Mouse (Mus musculus) heart, embryonic 12.5 days (tissue): ENCODE data around the gene Tm9sf1. TPM values are rescaled to one million over a fixed set of nuclear protein-coding genes. Genes with fewer than 3 reads are reported as not detected.
A peak's percentile ranks its signal among the peaks of the same experiment; 100 is the strongest.

ENCODE experiments used
- ATAC-seq: fragments of 200-750 bp; cut with Nextera tagmentation; 2 replicates; pipeline ENCODE4 v1.8.0; 2017; ENCODE audit warnings: moderate TSS enrichment, moderate library complexity; ENCODE audit not compliant: insufficient number of reproducible peaks, low FRiP score
- H3K27ac ChIP-seq: fragments of 300-500 bp; sonication (generic); 2 replicates; pipeline ENCODE4 v1.5.1; 2016; ENCODE audit warnings: mild to moderate bottlenecking, moderate library complexity; ENCODE audit not compliant: poor library complexity, severe bottlenecking
- H3K27me3 ChIP-seq: fragments of 300-500 bp; sonication (generic); replicated peaks from 2 replicates; pipeline ENCODE4 v1.6.1; 2016; ENCODE audit warnings: mild to moderate bottlenecking, moderate library complexity
- H3K36me3 ChIP-seq: fragments of 300-500 bp; sonication (generic); 2 replicates; pipeline ENCODE4 v1.6.1; 2016; ENCODE audit warnings: mild to moderate bottlenecking, moderate library complexity
- H3K4me1 ChIP-seq: fragments of 300-500 bp; sonication (generic); replicated peaks from 2 replicates; pipeline ENCODE4 v1.6.1; 2016; ENCODE audit warnings: mild to moderate bottlenecking
- H3K4me2 ChIP-seq: fragments of 300-500 bp; sonication (generic); 2 replicates; pipeline ENCODE4 v1.6.1; 2016; ENCODE audit warnings: mild to moderate bottlenecking, moderate library complexity
- H3K4me3 ChIP-seq: fragments of 300-500 bp; sonication (generic); 2 replicates; pipeline ENCODE4 v1.5.1; 2016; ENCODE audit warnings: mild to moderate bottlenecking
- H3K9ac ChIP-seq: fragments of 300-500 bp; sonication (generic); 2 replicates; pipeline ENCODE4 v1.6.1; 2016; ENCODE audit warnings: mild to moderate bottlenecking, moderate library complexity
- H3K9me3 ChIP-seq: fragments of 300-500 bp; sonication (generic); replicated peaks from 2 replicates; pipeline ENCODE4 v1.6.1; 2016; ENCODE audit warnings: mild to moderate bottlenecking, moderate library complexity
- WGBS: fragments of 180-500 bp; shearing (Covaris S2); methylation state at CpG from one replicate; pipeline ENCODE4 v1.1.7; 2016; 5-methylcytosine and 5-hydroxymethylcytosine counted together
- polyA plus RNA-seq: library from polyadenylated mRNA; unstranded; fragments of >200 nt; fragmentation: Nextera tagmentation; extraction: Ambion mirVana; gene quantifications from 2 replicates; pipeline ENCODE4 v1.2.1, GENCODE M21; 2016

The Tm9sf1 gene
- polyA plus RNA-seq, 1 experiment from 2014 or later: 86.2 TPM

DNA sequence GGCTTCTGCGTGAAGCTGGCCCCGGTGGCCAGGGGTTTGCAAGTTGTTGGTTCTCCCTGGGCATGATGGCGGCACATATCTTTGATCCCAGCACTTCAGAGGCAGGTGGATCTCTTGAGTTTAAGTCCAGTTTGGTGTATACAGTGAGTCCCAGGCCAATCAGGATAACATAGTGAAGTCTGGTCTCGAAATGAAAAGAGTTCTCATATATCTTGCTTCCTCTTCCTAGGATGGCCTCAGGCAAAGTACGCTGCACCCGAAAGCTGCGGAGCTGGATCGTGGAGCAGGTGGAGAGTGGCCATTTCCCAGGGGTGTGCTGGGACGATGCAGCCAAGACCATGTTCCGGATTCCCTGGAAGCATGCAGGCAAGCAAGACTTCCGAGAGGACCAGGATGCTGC, 38.8 kb downstream of the Tm9sf1 start:
- H3K9me3 ChIP-seq: no peaks in the 10 kb centered on the region
- ATAC-seq: no peak
- H3K4me3 ChIP-seq: no peak overlapping the region
- no peak overlapping the region for H3K9ac ChIP-seq
- WGBS: 94% methylated on average over 11 of the region's 11 CpGs
- no peaks in the 10 kb centered on the region for H3K27me3 ChIP-seq
- H3K4me1 ChIP-seq: peaks cover 4% of the 10 kb centered on the region
- peak overlapping the region; percentile 69 for H3K4me2 ChIP-seq
- peaks cover 84% of the 10 kb centered on the region for H3K36me3 ChIP-seq
- H3K27ac ChIP-seq: no peak overlapping the region

DNA sequence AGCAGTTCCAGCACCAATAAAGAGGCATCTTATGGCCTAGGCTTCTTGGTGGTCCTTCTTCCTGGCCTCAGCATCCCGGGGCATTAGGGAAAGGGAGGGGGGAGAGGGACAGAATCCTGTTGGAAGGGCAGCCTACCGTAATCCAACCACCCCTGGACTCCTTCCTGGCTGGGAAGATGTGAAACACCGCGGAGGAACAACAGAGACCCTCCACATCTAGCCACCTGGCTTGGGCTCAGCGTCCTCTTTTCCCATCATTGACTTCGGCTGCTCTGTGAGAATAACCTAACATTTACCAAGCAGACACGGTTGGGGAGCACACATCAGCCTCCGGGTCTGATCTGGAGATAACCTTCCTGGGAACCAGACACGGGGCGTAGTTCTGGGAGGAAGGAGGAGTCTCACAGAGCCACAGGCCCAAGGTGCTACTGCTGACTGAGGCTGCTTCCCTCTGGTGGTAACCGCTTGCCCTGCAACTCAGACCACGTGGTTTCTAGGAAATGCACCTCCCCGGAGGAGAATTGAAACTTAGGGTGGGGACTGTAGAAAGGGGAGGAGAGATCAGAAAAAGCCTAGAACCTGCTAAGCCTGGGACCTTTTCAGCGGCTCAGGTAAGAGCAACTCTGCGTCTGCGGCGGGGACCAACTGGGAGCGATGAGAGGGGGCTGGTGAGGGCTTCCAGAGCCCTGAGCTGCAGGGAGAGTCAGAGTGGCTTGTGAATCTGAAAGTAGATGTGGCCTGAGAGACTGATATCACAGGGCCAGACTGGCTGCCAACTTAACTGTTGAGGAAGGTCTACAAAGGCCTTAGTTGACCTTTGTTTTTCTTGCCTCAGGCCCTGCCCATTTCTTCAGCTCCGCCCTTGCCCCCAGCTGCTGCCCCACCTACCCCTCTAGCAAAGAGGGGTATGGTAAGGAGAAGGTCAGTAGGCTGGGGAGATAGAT, 39.7 kb downstream of the Tm9sf1 start:
- peak; percentile 90 for ATAC-seq
- H3K36me3 ChIP-seq: peaks cover 84% of the 10 kb centered on the region
- H3K4me1 ChIP-seq: peaks cover 4% of the 10 kb centered on the region

DNA sequence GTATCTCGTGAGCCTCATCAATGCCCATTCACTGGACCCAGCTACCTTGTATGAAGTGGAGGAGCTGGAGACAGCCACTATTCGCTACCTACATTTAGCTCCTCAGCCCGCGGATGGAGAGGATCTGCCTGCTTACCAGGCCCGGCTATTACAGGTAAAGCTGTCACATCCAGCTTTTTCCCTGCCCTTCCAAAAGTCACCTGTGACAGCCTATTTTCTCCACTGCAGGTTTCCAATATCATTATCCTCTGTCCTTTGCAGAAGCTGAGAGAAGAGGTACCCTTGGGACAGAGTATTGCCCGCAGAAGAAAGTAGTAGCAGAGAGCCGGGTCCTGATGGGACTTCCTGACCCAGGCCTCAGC, 40.4 kb downstream of the Tm9sf1 start, which contains the start of gene Irf9:
TSS of gene Irf9 (plus strand) at position 301 of the 362 bp plus-strand sequence.
- Histone ChIP-seq H3K4me2 (peak within 1 kb of the TSS; percentile 69), H3K9ac (peak within 1 kb of the TSS; percentile 66), H3K27ac (peak within 1 kb of the TSS; percentile 68), H3K9me3 (no peaks in the 10 kb centered on the region), H3K36me3 (peaks cover 84% of the 10 kb centered on the region), H3K27me3 (no peaks in the 10 kb centered on the region), H3K4me1 (peaks cover 4% of the 10 kb centered on the region), H3K4me3 (peak within 1 kb of the TSS; percentile 46)
- ATAC-seq: no peak
- 86% methylated on average over 7 of the region's 7 CpGs for WGBS

More for the DNA sequence above, 39.7 kb downstream of the Tm9sf1 start:
- Histone ChIP-seq H3K4me3 (peak overlapping the region; percentile 46), H3K4me2 (peak overlapping the region; percentile 69), H3K9ac (peak overlapping the region; percentile 66), H3K27ac (peak overlapping the region; percentile 68), H3K27me3 (no peaks in the 10 kb centered on the region), H3K9me3 (no peaks in the 10 kb centered on the region)
- WGBS: 15% methylated on average over 19 of the region's 19 CpGs

DNA sequence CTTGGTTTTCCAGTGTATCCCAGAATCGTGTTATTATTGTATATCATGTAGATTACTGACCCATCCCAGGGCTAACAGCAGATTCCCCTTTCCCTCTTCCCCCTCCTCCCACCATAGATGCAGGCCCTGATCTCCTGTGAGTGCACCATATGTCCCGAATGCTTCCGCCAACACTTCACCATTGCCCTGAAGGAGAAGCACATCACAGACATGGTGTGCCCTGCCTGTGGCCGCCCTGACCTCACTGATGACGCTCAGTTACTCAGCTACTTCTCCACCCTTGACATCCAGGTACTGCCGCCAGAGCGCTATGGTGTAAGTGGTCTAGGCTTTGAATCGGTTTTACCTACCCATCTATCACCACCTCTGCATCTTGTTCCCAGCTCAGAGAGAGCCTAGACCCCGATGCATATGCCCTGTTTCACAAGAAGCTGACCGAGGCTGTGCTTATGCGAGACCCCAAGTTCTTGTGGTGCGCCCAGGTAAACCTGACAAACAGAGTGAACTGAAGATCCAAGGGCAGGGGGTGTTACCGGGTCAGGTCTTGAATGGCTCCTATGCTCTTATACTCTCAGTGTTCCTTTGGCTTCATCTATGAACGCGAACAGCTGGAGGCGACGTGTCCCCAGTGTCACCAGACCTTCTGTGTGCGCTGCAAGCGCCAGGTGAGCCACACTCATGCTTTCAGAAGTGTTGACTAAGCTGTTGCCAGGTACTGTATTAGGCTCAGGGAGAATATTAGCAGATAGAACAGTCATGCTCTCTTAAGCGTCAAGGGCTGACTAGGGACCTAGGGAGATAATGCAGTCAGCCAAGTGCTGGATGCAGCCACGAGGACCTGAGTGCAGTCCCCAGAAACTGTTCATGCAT, 44.9 kb downstream of the Tm9sf1 start:
- peaks cover 93% of the 10 kb centered on the region for H3K36me3 ChIP-seq
- H3K27ac ChIP-seq: no peak overlapping the region
- H3K27me3 ChIP-seq: no peaks in the 10 kb centered on the region
- no peaks in the 10 kb centered on the region for H3K9me3 ChIP-seq
- no peak for ATAC-seq
- no peak overlapping the region for H3K4me2 ChIP-seq
- no peak overlapping the region for H3K9ac ChIP-seq
- H3K4me1 ChIP-seq: 0 out of 2 replicates have a peak, but pooled peaks cover under 1% of the 10 kb centered on the region
- 91% methylated on average over 21 of the region's 21 CpGs for WGBS
- H3K4me3 ChIP-seq: no peak overlapping the region

DNA sequence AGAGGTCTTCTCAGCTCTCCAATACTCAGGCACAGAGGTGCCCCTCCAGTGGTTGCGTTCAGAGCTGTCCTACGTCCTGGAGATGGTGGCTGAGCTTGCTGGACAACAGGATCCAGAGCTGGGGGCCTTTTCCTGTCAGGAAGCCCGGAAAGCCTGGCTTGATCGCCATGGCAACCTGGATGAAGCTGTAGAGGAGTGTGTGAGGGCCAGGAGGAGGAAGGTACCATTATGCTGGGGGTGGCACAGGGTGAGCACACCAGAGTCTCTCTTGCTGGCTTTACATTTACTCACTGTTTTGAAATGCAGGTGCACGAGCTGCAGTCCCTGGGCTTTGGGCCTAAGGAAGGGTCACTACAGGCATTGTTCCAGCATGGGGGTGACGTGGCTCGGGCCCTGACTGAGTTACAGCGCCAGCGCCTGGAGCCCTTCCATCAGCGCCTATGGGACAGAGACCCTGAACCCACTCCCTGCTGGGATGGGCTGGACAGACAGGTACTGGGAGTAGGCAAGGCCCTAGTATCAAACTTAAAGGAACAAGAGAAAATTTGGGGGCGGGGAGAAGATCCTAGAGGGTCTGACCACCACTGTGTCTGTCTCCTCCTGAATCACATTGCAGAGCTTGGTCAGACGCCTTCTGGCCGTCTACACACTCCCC, 47.4 kb downstream of the Tm9sf1 start:
- H3K9ac ChIP-seq: no peak overlapping the region
- H3K36me3 ChIP-seq: peaks cover 71% of the 10 kb centered on the region
- 82% methylated on average over 13 of the region's 13 CpGs for WGBS
- H3K27ac ChIP-seq: no peak overlapping the region
- H3K27me3 ChIP-seq: no peaks in the 10 kb centered on the region
- H3K4me2 ChIP-seq: 0 out of 2 replicates have a peak overlapping the region, but pooled peaks have one; percentile 12
- no peak overlapping the region for H3K4me3 ChIP-seq
- no peak for ATAC-seq
- no peaks in the 10 kb centered on the region for H3K9me3 ChIP-seq
- peaks cover 18% of the 10 kb centered on the region for H3K4me1 ChIP-seq

DNA sequence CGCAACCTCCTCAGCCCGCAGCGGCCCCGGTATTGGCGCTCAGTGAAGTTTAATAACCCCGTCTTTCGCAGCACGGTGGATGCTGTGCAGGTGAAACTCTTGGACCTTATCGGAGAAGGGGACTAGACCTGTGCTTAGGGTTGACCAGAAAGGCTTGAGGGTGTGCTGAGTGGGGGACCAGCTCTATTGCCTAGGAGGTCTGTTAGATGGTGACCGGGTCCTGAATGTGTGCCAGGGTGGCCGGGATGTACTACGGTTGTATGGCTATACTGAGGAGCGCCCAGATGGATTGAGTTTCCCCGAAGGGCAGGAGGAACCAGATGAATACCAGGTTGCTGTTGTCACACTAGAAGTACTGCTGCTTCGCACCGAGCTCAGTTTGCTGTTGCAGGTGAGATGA, 51.4 kb downstream of the Tm9sf1 start:
- 8% methylated on average over 16 of the region's 16 CpGs for WGBS
- Histone ChIP-seq H3K27ac (peak overlapping the region; percentile 98), H3K36me3 (peaks cover 44% of the 10 kb centered on the region), H3K4me2 (peak overlapping the region; percentile 95), H3K9ac (peak overlapping the region; percentile 95), H3K27me3 (no peaks in the 10 kb centered on the region), H3K9me3 (no peaks in the 10 kb centered on the region), H3K4me1 (peaks cover 25% of the 10 kb centered on the region), H3K4me3 (peak overlapping the region; percentile 98)
- no peak for ATAC-seq

DNA sequence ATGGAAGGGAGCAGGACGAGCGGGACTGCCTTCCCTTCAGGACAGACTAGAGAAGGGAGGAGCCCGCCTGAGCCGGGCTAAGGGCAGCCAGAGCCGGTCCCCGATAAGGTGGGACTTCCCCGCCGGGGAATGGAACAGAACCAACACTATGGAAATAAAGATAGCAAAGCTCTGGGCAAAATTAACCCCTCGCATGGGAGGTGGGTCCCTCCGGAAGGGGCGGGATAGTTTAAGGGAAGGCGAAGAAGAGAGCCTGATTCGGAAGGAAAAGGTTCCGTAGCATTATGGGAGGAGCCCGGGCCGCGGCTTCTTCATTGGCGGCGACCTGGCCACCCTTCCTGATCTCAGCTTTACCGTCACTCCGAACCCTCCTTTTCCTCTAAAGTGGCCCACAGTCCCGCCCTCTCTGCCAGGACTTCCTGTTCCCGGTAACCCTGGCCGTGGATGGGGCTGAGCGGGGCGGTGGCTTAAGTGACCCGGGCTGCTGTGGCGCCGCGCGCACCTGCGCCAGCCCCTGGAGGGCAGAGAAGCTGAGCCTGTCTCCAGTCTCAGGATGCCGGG, 52.2 kb downstream of the Tm9sf1 start, which contains the start of gene Rnf31:
TSS of gene Rnf31 (plus strand) at position 378 of the 561 bp plus-strand sequence.
- Histone ChIP-seq H3K27ac (peak within 1 kb of the TSS; percentile 98), H3K4me3 (peak within 1 kb of the TSS; percentile 98), H3K4me2 (peak within 1 kb of the TSS; percentile 95), H3K9me3 (no peaks in the 10 kb centered on the region), H3K4me1 (peaks cover 25% of the 10 kb centered on the region), H3K27me3 (no peaks in the 10 kb centered on the region), H3K36me3 (peaks cover 41% of the 10 kb centered on the region), H3K9ac (peak within 1 kb of the TSS; percentile 95)
- under 1% methylated on average over 33 of the region's 33 CpGs for WGBS
- peak; percentile 90 for ATAC-seq

DNA sequence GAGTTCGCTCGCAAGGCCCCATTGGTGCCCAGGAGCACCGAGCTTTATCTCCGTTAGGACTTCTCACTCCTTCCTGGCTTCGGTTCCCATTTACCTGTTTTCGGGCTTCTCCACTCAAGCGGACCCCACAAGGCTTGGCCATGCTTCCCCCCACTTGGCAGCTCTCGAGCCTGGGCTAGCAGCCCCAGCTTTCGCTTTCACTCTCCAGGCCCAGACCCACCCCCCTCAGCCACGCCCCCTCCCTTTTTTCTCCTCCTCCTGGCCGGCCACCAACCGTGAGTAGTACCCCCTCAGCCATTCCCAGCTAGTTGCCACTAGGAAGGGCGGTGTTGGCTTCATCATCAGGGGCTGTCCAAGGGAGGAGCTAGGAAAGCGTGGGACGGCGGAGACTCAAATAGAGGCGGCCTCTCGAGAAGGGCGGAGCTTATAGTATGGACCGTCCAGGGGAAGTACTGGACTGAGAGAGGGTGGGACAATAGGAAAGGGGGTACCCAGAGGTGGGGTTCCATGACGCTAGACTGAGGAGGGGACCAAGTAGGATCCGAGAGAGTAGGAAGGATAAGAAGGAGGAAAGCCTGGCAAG, 52.8 kb downstream of the Tm9sf1 start, which contains the start of gene Psme2:
TSS of gene Psme2 (minus strand) at position 366 of the 583 bp plus-strand sequence.
- Histone ChIP-seq H3K9me3 (no peaks in the 10 kb centered on the region), H3K27ac (peak within 1 kb of the TSS; percentile 98), H3K9ac (peak within 1 kb of the TSS; percentile 95), H3K27me3 (no peaks in the 10 kb centered on the region), H3K4me2 (peak within 1 kb of the TSS; percentile 95), H3K4me1 (peaks cover 26% of the 10 kb centered on the region), H3K4me3 (peak within 1 kb of the TSS; percentile 98), H3K36me3 (peaks cover 35% of the 10 kb centered on the region)
- ATAC-seq: peak; percentile 95
- under 1% methylated on average over 22 of the region's 22 CpGs for WGBS

DNA sequence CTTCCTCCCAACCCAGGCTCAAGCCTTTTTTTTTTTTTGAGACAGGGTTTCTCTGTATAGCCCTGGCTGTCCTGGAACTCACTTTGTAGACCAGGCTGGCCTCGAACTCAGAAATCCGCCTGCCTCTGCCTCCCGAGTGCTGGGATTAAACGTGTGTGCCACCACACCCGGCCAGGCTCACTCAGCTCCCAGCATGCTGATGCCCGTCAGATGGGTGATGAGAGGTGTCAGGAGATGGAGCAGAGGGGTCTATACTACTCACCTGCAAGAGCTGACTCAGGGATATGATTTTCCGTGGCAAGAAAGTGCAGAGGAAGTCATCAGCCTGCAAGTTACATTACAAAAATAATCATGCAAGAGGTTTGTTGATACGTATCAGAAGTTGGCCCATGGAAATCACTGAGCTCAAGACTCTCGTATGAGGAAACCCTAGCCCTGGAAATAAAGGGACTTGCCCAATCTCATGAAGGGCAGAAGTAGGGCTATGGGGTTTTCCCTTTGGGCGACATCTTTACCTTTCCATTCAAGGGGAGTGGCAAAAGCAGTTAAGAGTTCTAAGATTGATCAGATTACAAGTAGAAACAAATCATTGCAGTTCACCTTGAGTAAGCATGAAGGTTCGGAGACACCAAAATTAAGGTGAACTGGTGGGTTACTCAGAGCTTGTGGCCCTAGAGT, 53.7 kb downstream of the Tm9sf1 start:
- ATAC-seq: no peak
- Histone ChIP-seq H3K9ac (peak overlapping the region; percentile 77), H3K27me3 (no peaks in the 10 kb centered on the region), H3K4me3 (peak overlapping the region; percentile 98), H3K9me3 (no peaks in the 10 kb centered on the region), H3K36me3 (peaks cover 26% of the 10 kb centered on the region), H3K4me2 (peak overlapping the region; percentile 95), H3K27ac (peak overlapping the region; percentile 98; the same call in 1 of the 2 replicates), H3K4me1 (peaks cover 31% of the 10 kb centered on the region)
- 86% methylated on average over 11 of the region's 11 CpGs for WGBS
